Mouse (Mus musculus): ENCODE measurements around the gene Rcsd1. TPM values are rescaled to one million over a fixed set of nuclear protein-coding genes. Genes with fewer than 3 reads are reported as not detected.

Rcsd1 gene
- polyA plus RNA-seq (2012; rRNA removed) = 7.4 and 14.3 TPM in 2 replicates

DNA sequence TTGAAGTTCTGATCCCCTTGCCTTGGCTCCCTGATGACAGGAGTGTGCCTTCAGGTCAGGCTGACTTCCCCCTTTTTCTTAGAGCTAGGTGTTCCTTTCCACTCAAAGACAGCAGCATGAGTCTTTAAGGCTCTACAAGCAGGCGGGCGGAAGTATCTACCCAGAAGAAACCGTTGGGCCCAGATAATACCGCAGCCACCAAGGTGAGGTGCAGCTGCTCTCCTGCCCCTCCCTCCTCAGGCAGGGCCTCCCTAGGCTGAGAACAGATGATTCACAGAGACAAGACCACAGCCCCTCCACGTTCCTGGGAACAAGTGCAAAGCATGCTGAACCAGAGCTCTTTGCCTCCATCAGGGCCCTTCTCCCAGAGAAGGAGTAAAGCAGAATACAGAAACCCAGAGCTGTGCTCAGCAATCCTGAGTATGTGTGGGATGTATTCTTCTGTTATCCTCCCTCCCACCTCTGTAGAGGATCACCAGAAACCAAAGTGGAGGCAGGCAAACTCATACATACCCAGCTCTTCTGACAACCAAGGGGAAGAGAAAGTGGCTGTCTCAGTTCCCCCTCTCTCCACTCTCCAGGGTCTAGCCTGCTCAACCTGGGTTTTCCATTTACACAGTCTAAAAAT lies at the start of gene Rcsd1:
Rcsd1 (minus strand) TSS at position 129 of the 628 bp plus-strand sequence.

GRCm38 (mm10) chr1:165634151-165634884 lies 75.2 kb downstream of the Rcsd1 start, which contains the start of gene Mpzl1:
Mpzl1 (minus strand) TSS chr1:165634538.

Other genes starting within 250 kb of the Rcsd1 start
- gene Dcaf6, start 249.3 kb downstream of the Rcsd1 start, polyA plus RNA-seq (2012; rRNA removed) = 17.3 and 22.1 TPM in 2 replicates
- 43.0 and 45.7 TPM in 2 replicates for gene Mpc2, start 249.1 kb downstream of the Rcsd1 start, polyA plus RNA-seq (2012; rRNA removed)
- gene Adcy10, start 224.6 kb downstream of the Rcsd1 start, polyA plus RNA-seq (2012; rRNA removed) = 0.05 TPM in 1 of 2 replicates, not detected in the other
- gene Mpzl1, start 75.2 kb downstream of the Rcsd1 start, polyA plus RNA-seq (2012; rRNA removed) = 74.0 and 126 TPM in 2 replicates
- 22.9 and 23.4 TPM in 2 replicates for gene Creg1, start 54.0 kb upstream of the Rcsd1 start, polyA plus RNA-seq (2012; rRNA removed)
- gene Cd247, start 78.9 kb upstream of the Rcsd1 start, polyA plus RNA-seq (2012; rRNA removed) = 0.94 and 0.96 TPM in 2 replicates

Data from central nervous system, embryonic 11.5 days (tissue).